Mouse (Mus musculus) ES-Bruce4 (cell line): ENCODE data around the gene Car4. TPM values are rescaled to one million over a fixed set of nuclear protein-coding genes. Genes with fewer than 3 reads are reported as not detected.
A peak's percentile ranks its signal among the peaks of the same experiment; 100 is the strongest.

ENCODE experiments used
- H3K27ac ChIP-seq: 2 replicates; pipeline ENCODE4 v1.5.1; 2012; ENCODE audit warnings: low read length, inconsistent platforms; ENCODE audit not compliant: insufficient read depth
- H3K27me3 ChIP-seq: 2 replicates; pipeline ENCODE4 v1.6.1; 2012; ENCODE audit warnings: mild to moderate bottlenecking, low read length, inconsistent platforms; ENCODE audit not compliant: control insufficient read depth, poor library complexity, insufficient read depth, severe bottlenecking
- H3K36me3 ChIP-seq: 2 replicates; pipeline ENCODE4 v1.6.1; 2012; ENCODE audit warnings: inconsistent platforms, mild to moderate bottlenecking, low read length, moderate library complexity; ENCODE audit not compliant: control insufficient read depth, poor library complexity, insufficient read depth, severe bottlenecking
- H3K4me1 ChIP-seq: one replicate; pipeline ENCODE4 v1.8.1; 2011; ENCODE audit warnings: low read length; ENCODE audit not compliant: control insufficient read depth, insufficient read depth
- H3K4me3 ChIP-seq: 2 replicates; pipeline ENCODE4 v1.5.1; 2011; ENCODE audit warnings: low read depth, mild to moderate bottlenecking, low read length
- H3K9ac ChIP-seq: 2 replicates; pipeline ENCODE4 v1.6.1; 2012; ENCODE audit warnings: low read depth, mild to moderate bottlenecking, inconsistent platforms; ENCODE audit not compliant: poor library complexity, severe bottlenecking
- H3K9me3 ChIP-seq: replicated peaks from 2 replicates; pipeline ENCODE4 v1.6.1; 2012; ENCODE audit warnings: mild to moderate bottlenecking, low read length, inconsistent platforms; ENCODE audit not compliant: control insufficient read depth, poor library complexity, insufficient read depth, severe bottlenecking
- CTCF ChIP-seq: IDR thresholded peaks from one replicate; pipeline ENCODE4 v1.8.1; 2011; ENCODE audit warnings: low read depth, low read length
- EP300 ChIP-seq: IDR thresholded peaks from 2 replicates; pipeline ENCODE4 v1.6.1; 2011; ENCODE audit warnings: low read depth, low read length; ENCODE audit not compliant: insufficient read depth
- POLR2A ChIP-seq: IDR thresholded peaks from one replicate; pipeline ENCODE4 v1.8.1; 2011; ENCODE audit warnings: low read length; ENCODE audit not compliant: insufficient read depth
- polyA plus RNA-seq: library from polyadenylated mRNA; stranded (reverse); fragments of >200 nt; gene quantifications from 2 replicates; pipeline ENCODE4 v1.2.4, GENCODE M21; 2011; ENCODE audit warnings: low read depth; ENCODE audit not compliant: missing spikeins, insufficient read depth, insufficient read length

Car4 gene
- polyA plus RNA-seq, 1 experiment: 277 TPM

GRCm38 (mm10) chr11:84974582-84974981 is 17.0 kb downstream of the Car4 start:
- Histone ChIP-seq H3K4me1 (no peaks in the 10 kb centered on the region), H3K27ac (no peak overlapping the region), H3K4me3 (no peak overlapping the region), H3K36me3 (no peaks in the 10 kb centered on the region), H3K9me3 (no peaks in the 10 kb centered on the region), H3K27me3 (no peaks in the 10 kb centered on the region), H3K9ac (no peak overlapping the region)
- TF ChIP-seq POLR2A: no peak
- no peak for TF ChIP-seq EP300
- TF ChIP-seq CTCF: no peak

DNA sequence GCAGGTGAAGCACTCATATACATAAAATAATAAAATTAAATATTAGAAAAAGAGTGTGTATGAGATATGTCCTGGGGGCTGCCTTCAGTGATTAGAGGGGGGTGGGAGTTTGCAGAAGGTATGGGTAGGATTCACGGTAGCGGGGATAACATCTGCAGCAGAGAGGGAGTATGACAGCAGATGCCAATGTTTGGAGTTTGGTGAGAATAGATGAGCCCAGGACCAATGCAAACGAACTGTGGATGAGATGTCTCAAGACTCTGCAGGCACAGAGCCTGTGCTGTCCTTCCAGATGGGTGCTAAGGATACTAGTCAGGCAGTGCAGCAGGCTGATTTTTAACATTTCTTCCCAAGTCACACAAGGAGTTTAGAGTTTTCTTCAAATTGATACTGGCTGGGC is 19.1 kb downstream of the Car4 start:
- H3K4me1 ChIP-seq: no peaks in the 10 kb centered on the region
- no peaks in the 10 kb centered on the region for H3K27me3 ChIP-seq
- no peak overlapping the region for H3K27ac ChIP-seq
- no peak overlapping the region for H3K4me3 ChIP-seq
- TF ChIP-seq EP300 (no peak), POLR2A (no peak), CTCF (no peak)
- H3K9me3 ChIP-seq: no peaks in the 10 kb centered on the region
- H3K36me3 ChIP-seq: no peaks in the 10 kb centered on the region
- H3K9ac ChIP-seq: no peak overlapping the region

- H3K27ac ChIP-seq: no peak overlapping the region
- no peak overlapping the region for H3K9ac ChIP-seq
- TF ChIP-seq CTCF (no peak), POLR2A (no peak), EP300 (no peak)
- no peaks in the 10 kb centered on the region for H3K36me3 ChIP-seq
- no peak overlapping the region for H3K4me3 ChIP-seq
- no peaks in the 10 kb centered on the region for H3K9me3 ChIP-seq
- no peaks in the 10 kb centered on the region for H3K27me3 ChIP-seq
- H3K4me1 ChIP-seq: no peaks in the 10 kb centered on the region
Measured at GRCm38 (mm10) chr11:84977385-84977952, 19.9 kb downstream of the Car4 start.

DNA sequence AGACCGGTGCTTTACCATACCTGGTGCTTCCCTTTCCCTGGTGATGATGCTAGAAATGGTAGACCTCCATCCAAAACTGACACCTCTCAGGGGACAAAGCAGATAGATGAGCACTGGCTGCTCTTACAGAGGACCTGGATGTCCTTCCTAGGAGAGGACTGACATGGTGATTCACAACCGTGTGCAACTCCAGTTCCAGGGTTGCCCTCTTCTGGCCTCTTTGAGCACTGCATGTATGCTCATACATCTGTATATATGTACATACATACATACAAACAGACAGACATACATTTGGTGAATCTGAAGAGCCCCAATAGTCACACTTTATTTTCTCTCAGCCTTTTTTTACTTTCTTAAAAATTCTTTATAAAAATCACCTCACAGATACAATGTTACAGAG is 20.5 kb downstream of the Car4 start:
- H3K27ac ChIP-seq: no peak overlapping the region
- peak; percentile 61 for TF ChIP-seq CTCF
- no peak for TF ChIP-seq POLR2A
- H3K27me3 ChIP-seq: no peaks in the 10 kb centered on the region
- no peak overlapping the region for H3K9ac ChIP-seq
- no peak overlapping the region for H3K4me3 ChIP-seq
- no peaks in the 10 kb centered on the region for H3K4me1 ChIP-seq
- H3K36me3 ChIP-seq: no peaks in the 10 kb centered on the region
- no peaks in the 10 kb centered on the region for H3K9me3 ChIP-seq

GRCm38 (mm10) chr11:84979351-84979750 is 21.8 kb downstream of the Car4 start:
- H3K9me3 ChIP-seq: no peaks in the 10 kb centered on the region
- no peaks in the 10 kb centered on the region for H3K4me1 ChIP-seq
- no peak overlapping the region for H3K4me3 ChIP-seq
- TF ChIP-seq CTCF: no peak
- no peak for TF ChIP-seq EP300
- no peak for TF ChIP-seq POLR2A
- H3K27me3 ChIP-seq: no peaks in the 10 kb centered on the region
- no peak overlapping the region for H3K27ac ChIP-seq
- no peaks in the 10 kb centered on the region for H3K36me3 ChIP-seq
- no peak overlapping the region for H3K9ac ChIP-seq

DNA sequence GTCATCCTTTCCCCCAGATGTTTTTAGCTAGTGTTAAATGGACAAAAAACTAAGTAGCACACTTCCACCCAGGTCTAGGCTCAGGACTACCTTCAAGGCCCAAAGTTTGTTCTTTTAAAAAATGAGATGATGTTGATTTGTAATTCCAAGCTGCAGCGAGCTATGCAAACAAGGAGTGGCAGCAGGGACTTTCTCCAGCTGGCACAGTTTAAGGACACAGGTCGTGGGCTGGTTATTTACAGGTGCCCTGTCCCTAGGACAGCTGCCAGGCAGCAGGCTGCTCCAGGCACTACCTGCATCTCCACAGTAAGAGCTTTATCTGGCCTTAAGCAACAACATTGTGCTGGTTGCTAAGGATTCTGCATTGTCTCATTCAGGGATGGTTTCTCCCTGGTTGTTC is 23.1 kb downstream of the Car4 start:
- Histone ChIP-seq H3K4me3 (no peak overlapping the region), H3K36me3 (no peaks in the 10 kb centered on the region), H3K9ac (no peak overlapping the region), H3K4me1 (no peaks in the 10 kb centered on the region), H3K27ac (no peak overlapping the region), H3K27me3 (no peaks in the 10 kb centered on the region), H3K9me3 (no peaks in the 10 kb centered on the region)
- TF ChIP-seq POLR2A (no peak), CTCF (no peak), EP300 (no peak)
